Mouse (Mus musculus) left cerebral cortex, postnatal 4 days (tissue): ENCODE measurements around the gene Plekhg1. TPM values are rescaled to one million over a fixed set of nuclear protein-coding genes. Genes with fewer than 3 reads are reported as not detected.

Source experiments
- DNase-seq: peaks from one replicate; pipeline ENCODE4 v3.0.0-alpha.2; 2022
- intact Hi-C: fragments of 180-260 bp; cut with DNase I; formaldehyde crosslinking; loops from one replicate; pipeline ENCODE4 v1.15.1; 2025
- total RNA-seq, 2 experiments: library from RNA; stranded (reverse); gene quantifications; 2 replicates each; pipeline ENCODE4 v1.2.3; 2021

Plekhg1 gene
- total RNA-seq, 2 experiments from 2014 or later = 13.2 to 16.0 TPM

DNA sequence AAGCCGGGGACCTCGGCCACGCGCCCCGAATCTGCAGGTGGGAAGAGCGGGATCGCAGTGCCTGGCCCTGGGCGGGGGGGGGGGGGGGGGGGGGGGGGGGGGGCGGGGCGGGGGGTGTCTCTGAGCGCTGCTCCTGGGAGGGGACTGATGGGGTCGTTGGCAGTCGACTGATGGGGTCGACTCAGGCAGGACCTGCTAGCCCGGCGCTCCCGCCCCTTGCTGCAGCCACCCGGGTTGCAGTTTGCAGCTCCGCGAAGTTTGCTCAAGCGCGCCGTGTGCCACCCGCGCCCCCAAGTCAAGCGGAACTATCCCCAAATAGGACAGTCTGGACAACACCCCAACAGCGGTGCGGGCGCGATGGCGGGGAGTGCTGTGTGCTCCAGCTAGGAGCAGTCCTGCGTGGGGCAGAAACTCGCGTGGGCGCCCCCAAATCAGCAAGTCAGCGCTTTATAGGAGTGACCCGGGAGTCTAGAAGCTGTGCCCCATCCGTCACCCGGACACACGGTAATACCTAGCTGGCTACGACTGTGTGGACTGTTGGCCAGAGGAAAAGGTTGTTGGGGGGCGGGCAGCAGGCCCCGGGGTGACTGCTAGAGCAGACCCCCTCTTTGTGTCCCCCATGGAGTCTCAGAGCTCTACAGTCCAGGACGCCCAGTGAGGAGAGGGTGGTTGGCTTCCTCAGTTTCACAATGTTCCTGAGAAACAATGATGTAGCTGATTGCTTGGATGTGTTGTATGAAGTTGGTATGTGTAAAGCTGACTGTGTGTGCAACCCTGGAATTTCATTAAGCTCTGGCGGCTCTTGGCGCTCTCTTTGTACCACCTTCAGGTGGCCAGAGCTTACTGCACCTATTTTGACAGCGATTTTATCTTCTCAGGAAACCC is 582 bp downstream of the Plekhg1 start:
- intact Hi-C loops = loop anchor here (10.0 kb wide), 3 partner anchors 166 to 204 kb away; partner anchors contain the start of gene Iyd
- peak; percentile 49 for DNase-seq

DNA sequence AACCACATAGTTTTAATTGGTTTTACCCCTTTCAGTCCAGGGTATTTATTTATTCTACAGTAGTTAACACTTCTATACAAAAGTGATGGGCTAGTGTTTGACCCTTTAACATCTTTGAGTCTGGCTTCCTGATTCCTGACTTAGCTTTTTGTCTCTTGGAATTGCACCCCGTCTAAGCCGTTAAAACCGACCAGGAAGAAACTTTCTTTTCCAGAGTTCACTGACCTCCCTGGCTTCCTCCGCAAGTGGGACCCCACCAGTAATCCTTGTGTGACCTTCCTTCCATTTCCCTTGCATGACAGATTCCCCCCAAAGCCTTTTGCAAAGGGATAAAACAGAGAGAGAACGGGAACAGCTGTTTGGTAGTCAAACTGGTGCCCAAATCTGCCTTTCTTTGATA is 1.6 kb downstream of the Plekhg1 start:
- DNase-seq = no peak
- intact Hi-C loops = loop anchor here (10.0 kb wide), 3 partner anchors 167 to 203 kb away; partner anchors contain the start of gene Iyd

DNA sequence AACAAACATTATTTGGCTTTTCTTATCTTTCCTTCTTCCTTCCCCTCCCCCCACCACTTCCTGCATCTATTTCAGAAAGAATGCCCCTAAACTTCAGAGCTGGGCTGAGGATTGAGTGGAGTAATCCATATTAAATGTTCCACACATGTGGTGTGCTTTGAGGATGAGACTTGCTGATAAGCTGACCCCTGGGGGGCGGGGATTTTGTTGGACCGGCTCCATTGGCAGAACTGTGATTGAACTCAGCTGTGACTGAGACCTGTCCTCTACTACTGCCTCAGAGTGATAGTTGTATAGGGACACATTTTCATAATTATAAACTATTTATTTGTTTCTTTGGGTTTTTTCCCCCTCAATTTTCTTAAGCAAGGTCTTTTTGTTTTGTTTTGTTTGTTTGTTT is 2.9 kb downstream of the Plekhg1 start:
- peak; percentile 58 for DNase-seq
- intact Hi-C loops = loop anchor here (10.0 kb wide), 3 partner anchors 168 to 202 kb away; partner anchors contain the start of gene Iyd

DNA sequence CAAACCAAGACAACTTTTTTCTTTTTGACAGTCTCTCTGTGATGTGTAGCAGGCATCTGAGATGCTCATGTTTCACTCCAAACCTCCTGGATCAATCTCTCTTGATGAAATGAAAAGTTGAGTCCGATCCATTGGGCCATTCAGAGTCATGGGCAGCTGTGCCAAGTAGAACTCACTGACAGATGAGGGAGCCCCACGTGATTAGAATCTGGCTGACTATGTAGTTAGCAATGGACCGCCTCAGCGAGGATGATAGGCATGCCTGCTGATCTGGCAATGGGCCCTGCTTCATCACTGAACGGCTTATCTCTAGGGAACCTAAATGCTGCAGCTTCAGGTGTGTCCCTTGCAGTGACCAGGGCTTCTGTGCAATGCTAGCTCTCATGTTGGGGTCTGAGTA is 3.7 kb downstream of the Plekhg1 start:
- DNase-seq = peak; percentile 37

DNA sequence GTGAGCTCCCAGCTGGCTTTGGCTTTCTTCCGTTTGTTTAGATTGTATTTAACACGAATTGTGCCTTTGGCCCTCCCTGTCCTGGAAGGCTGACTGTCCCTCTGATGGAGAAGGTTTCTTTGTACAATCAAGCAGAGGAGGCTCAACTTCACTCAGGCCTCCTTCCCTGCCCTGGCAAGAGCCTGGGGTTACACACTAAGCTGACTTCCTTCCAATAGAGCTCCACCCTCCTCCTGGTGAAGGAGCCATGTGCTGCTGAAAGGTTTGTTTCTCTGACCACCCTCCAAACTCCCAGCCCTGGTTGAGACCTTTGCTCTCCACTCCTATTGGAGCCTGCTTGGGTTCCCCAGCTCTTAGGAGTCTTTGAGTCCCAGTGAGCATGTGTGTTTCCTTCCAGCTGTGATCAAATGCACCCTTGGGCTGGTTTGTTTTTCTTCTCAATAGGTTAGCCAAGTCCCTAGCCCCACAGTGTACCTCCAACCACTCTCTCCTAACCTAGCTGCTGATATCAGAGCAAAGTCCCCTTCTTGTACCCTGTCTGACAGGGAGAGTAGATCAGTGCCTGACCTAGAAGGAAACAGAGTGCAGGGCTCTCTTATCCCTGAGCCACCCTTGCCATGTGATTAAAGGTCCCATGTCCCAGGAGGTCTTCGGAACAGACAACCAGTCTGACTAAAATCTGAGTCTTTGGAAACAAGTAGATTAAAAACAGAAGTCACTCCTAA is 6.8 kb downstream of the Plekhg1 start:
- DNase-seq = no peak
- intact Hi-C loops = loop anchor here (10.0 kb wide), 3 partner anchors 172 to 202 kb away; partner anchors contain the start of gene Iyd

More for the DNA sequence above, 3.7 kb downstream of the Plekhg1 start:
- intact Hi-C loops = loop anchor here (10.0 kb wide), 3 partner anchors 169 to 201 kb away; partner anchors contain the start of gene Iyd

DNA sequence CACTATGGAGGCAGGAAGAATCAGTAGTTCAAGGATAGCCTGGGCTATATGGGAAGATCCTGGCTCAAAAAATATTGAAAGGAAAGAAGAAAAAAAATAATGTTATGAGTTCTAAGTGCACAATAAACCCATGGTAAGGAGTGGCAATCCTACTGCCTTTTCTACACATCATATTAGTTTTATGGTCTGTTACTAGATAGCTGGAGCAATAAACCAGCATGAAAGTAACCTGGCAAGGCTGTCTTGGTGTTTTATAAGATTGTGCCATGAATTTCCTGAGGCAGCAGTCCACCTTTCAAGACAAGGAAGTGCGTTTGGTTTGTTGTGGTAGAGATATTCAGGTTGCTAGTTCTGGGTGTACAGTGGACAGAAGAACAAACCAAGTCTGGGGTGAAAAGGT is 9.4 kb downstream of the Plekhg1 start:
- intact Hi-C loops = loop anchor here (10.0 kb wide), 3 partner anchors 175 to 205 kb away; partner anchors contain the start of gene Iyd

DNA sequence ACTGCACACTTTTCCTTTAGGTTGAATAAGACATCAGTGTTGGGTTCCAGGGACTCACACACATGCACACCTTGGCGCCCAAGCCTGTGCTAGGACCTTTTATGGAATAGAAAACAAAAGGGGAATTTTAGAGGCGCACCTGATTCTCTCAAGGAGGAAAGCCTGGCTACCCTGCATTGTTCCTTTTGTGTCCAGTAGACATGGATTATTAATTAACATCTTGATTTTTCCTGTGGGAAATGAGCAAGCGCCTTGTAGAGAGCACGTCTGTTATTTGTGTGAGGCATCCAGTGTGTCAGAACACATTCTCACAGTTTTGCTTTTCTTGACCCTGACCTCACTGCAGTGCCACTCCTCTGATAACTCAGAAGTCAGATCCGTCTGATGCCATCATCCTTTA is 21.8 kb downstream of the Plekhg1 start:
- no peak for DNase-seq
- intact Hi-C loops = no loop called here

More for the DNA sequence above, 9.4 kb downstream of the Plekhg1 start:
- no peak for DNase-seq

DNA sequence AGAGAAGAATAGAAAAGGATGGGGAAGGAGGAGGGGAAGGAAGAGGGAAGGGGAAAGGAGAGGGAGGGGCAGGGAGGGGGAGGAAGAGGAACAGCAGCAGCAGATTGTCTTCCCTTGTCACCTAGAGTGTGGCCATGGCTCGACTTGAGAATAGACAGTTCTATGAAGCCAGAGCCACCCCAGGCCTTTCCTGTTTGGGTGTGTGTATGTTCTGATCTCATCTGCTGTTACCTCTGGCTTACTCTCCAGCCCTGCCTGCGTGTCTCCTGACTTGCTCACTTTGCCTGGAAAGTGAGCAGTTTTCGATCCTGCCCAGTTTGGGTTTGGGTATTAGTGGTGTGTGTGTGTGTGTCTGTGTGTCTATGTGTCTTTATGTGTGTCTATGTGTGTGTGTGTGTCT is 23.0 kb downstream of the Plekhg1 start:
- intact Hi-C loops = no loop called here
- DNase-seq = no peak

DNA sequence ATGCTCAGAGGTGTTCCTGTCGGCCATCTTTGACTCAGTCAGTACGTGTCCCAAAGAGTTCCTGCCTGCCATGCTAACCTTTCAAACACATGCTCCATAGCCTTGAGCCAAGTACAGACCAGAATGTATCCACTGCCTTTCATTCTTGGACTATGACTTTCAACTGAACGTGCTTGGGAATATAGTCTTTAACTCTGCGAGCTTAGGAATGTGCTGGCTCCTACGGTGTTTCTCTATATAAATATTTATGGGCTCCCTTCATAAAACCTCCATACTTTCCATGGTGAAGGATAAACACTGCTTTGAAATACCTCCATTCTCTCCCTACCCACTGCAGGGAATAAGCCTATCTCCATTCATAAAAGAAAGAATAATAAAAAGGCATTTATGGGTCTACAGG is 29.0 kb downstream of the Plekhg1 start:
- DNase-seq = no peak

DNA sequence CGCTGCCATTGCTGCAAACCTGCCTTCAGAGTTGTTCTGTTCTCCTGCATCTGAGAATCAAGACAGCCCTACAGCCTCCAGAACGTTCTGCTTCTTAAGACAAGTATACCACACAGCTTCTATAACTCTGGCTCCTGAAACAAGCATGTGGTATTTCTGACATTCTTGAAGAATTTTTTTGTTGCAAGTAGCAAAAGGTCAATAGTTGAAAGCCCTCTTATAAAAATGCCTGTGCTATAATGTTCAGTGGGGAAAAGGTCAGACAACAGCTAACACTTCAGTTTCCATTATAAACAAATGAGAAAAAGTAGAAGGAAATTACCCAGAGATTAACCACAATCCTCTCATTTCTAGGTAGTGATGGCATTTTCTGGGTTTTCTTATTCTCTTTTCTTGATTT is 34.2 kb downstream of the Plekhg1 start:
- intact Hi-C loops = no loop called here
- no peak for DNase-seq

More for the DNA sequence above, 29.0 kb downstream of the Plekhg1 start:
- intact Hi-C loops = no loop called here

DNA sequence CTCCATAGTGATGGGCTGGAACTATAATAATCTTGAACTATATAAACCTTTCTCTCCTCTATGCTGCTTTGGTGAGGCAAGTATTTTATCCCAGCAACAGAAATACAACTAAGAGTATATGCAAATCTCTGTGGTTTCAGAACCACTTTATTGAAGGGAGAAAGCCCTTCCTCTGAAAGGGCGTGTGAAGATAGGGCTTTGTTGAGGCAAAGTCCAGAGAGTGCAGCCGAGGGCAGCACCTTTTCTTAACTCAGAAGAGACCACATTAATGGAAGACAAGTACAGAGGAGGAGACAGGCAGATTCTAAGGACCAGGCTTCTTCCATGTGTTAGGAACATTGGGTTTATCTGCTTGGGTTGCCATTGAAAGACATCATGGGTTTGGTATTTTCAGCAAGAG is 36.6 kb downstream of the Plekhg1 start:
- no peak for DNase-seq
- intact Hi-C loops = no loop called here

DNA sequence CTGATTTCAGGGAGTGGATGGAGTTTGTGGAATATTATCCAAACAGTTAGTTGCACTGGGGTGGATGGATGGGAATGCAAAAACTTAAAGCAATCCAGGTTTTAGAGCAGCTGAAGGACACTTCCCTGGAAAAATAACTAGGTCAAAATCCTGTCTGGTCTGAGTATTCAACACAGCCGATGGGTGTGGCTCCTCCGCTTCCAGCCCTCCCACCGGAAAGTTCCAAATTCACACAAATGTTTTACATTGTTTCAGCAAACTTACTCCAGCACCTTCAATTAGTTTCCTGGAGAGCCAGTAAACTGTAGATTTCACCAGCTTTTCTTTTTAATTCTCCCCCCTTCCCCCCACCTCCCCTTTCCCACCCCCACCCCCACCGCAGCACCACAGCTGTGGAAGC is 45.2 kb downstream of the Plekhg1 start:
- intact Hi-C loops = no loop called here
- no peak for DNase-seq

DNA sequence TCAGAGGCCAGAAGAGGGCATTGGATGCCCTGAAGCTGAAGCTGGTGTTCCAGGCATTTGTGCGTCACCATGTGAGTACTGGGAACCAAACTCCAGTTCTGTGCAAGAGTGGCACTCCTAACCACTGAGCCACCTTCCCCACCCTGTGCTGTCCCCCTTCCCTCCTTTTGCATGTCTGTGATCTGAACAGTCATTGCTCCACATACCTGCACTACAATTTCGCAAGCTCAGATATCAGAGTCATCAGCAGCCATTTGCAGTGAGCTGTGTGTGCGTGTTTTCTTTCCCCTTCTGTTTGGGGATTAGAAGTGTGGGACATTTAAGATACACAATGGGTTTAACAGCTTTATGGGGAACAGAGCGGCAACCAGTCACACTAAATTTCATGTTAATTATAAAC is 46.4 kb downstream of the Plekhg1 start:
- no peak for DNase-seq
- intact Hi-C loops = no loop called here

DNA sequence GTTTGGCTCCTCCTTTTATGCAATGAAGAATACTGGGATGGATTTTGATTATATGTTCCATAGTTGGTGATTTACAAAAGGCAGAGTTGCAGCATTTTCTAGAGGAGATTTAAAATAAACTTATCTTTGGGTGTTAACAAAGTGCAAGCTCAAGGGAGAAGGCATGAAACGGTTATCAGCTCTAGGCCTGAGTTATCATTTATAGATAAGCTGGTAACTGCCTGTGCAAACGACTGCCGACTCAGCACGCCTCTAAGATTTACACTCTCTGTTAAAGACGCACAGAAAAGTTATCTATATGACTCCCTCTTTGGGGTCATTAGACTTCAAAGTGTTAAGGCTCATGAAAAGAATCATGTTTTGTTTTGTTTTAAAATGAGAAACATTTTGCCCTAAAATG is 46.8 kb downstream of the Plekhg1 start:
- no peak for DNase-seq
- intact Hi-C loops = no loop called here

DNA sequence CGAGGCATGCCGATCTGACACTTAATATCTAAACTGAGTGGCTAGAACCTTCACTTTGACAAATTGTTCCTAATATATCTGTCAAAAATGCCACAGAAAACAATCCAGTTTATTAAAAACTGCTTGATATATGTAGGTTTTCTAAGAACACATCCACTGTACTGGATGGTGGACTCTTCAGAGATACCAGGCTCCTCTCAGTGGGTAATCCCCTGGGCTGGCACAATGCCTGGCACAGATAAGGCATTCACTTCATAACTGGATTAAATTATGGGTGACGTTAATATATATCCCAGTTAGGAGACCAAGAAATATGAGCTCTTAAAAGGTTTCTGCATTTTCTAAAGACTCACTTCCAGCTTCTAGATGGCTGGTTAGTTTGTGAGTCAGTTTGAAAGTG is 53.7 kb downstream of the Plekhg1 start:
- intact Hi-C loops = no loop called here
- DNase-seq = peak; percentile 35

DNA sequence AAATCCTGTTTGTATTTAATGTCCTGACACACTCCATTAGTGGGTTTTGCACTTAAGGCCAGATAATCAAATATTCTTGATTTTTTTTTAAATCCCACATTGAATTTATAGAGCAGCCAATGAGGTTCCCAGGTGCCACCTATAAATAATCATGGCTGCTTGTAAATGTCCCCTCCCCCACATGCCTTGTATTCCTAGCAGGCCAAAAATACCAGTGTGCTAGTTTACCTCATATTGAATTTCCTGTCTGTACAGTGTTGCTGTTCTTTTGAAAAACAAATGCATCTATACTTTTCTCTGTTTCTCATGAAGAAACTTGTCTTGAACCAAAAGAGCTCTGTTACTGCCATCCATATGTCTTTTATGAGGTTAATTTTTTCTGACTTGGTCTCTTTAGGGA is 59.3 kb downstream of the Plekhg1 start:
- intact Hi-C loops = no loop called here
- no peak for DNase-seq

DNA sequence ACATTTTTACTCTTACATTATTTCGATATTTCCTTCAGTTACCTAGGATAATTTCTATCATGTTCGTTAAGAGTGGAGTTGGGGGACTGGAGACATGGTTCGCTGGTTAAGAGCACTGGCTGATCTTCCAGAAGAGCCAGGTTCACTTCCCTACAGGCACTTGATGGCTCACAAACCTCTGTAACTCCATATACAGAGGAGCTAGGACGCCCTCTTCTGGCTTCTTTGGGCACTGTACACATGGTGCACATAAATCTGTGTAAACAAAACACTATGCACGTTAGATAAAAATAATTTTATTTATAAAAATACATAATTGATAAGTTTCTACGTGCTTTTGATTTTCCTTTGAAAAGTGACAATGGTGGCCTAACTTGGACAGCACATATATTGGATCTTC is 61.1 kb downstream of the Plekhg1 start:
- intact Hi-C loops = no loop called here

DNA sequence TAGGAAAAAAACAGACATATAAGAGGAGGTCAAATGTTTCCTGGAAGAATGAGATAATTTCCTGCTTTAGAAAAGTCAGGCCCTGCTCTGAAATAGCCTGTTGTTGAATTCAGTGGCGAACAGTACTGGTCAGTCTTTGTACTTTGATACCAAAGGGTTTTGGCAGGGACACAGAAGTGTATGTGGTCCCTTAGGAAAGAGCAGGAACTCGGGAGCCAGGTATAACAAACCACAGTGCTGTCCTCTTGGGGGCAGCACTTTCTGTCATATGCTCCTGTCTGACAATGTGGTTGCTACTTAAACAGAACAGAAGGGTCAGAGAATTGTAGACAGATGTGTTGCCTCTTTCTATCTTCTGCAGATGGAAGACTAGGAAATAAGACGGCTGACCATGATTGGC is 65.2 kb downstream of the Plekhg1 start:
- DNase-seq = no peak
- intact Hi-C loops = no loop called here

More for the DNA sequence above, 61.1 kb downstream of the Plekhg1 start:
- no peak for DNase-seq

DNA sequence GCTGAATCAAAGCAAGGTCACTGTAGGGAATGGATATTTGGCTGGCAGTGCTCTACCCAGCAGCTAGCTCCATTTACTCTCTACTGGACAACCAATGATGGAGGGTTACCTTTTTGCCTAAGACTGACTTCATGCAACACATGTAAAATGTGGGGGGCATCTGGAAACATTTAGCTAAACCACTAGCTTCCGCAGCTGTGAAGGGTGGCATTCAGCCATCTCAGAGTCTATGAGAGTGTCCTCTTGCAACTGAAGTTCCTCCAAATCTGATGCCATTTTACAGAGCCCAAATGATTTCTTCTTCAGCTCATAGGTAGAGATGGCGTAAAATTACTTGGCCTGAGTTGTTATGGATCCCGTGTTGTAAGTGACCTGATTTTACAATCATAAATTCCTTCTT is 67.8 kb downstream of the Plekhg1 start:
- intact Hi-C loops = no loop called here
- DNase-seq = no peak

DNA sequence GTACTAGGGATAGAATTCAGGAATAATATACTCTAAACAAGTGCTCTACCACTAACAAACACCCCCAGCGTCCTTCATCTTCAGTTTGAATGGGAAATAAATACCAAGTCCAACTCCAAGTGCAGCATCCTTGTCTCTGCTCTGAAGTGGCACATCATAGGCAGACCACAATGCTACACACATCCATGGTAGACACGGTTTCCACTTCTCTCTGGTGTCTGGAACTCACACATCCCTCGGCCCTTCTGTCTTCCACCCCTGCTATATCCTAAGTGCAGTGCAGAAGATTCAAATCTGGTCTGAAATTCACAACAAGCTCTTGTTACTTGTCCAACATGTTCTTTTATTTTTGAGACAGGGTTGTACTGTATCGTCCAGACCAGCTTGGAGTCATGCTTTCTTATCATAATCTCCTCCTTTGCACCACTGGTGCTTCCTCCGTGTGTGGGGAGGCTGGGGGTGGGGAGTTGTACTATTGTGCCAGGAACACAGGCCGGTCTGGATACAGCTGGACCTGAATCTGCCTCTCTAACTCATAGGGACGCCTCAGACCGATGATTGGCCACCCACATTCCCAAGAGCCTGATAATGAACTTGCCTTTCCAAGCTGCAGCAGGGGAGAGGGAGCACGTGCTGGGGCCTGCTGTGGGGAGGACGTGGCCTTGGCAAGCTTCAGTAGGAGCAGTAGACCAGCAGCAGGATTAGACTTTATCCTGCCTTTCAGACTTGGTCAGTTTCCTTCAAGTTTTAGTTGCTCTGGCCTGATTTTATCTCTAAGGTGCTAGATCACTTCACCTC is 70.5 kb downstream of the Plekhg1 start:
- DNase-seq = no peak
- intact Hi-C loops = no loop called here
